Mouse (Mus musculus) MEL-GATA-1-ER (cell line): Measurements from ENCODE around the gene Zbtb2.
"Not testable (repeated sequence)": the region's sequence is repeated elsewhere in the genome, so short reads cannot be mapped to it uniquely, and the experiment has no call there.

ENCODE experiments used
- DNase-seq: peaks from one replicate; pipeline ENCODE4 v3.0.0-alpha.2; 2012; ENCODE audit warnings: low read depth; ENCODE audit errors: extremely low read depth

Zbtb2 gene

GRCm38 (mm10) chr10:4387701-4388383 is at the start of gene Zbtb2:
Gene Zbtb2 (minus strand): TSS chr10:4388108.
- no peak for DNase-seq

GRCm38 (mm10) chr10:4435416-4435815 is 47.5 kb upstream of the Zbtb2 start:
- no peak for DNase-seq

DNA sequence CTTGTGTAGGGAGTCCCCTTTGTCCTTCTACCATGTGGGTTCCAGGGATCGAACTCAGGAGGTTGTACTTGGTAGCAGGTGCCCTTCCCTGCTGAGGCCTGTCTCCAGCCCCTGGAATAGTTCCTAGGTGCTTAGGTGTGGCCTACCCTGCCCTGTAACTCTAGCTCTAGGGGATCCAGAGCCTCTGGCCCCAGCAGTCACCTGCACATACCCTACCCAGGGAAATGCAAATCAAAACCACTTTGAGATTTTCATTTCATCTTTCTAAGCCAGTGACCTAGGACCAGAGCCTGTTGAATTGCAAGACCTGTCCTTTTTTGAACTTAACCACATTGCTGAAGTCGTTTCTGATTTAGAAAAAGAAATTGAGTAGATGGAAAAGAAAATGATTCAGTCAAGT is 46.0 kb upstream of the Zbtb2 start:
- not testable (repeated sequence) for DNase-seq

- DNase-seq, result peak; percentile 28
These were observed 45.3 kb upstream of the Zbtb2 start for GRCm38 (mm10) chr10:4432996-4433755.

- peak; percentile 81 for DNase-seq
These were observed 44.4 kb upstream of the Zbtb2 start, which contains the start of the genes Rmnd1 and Armt1 for GRCm38 (mm10) chr10:4432123-4432931. Gene Rmnd1 (minus strand): TSS chr10:4432388. Gene Armt1 (plus strand): TSS chr10:4432467.

GRCm38 (mm10) chr10:4431746-4432122 is 43.8 kb upstream of the Zbtb2 start:
- peak; percentile 6 for DNase-seq

GRCm38 (mm10) chr10:4430826-4431225 is 42.9 kb upstream of the Zbtb2 start:
- DNase-seq, result peak; percentile 8

DNA sequence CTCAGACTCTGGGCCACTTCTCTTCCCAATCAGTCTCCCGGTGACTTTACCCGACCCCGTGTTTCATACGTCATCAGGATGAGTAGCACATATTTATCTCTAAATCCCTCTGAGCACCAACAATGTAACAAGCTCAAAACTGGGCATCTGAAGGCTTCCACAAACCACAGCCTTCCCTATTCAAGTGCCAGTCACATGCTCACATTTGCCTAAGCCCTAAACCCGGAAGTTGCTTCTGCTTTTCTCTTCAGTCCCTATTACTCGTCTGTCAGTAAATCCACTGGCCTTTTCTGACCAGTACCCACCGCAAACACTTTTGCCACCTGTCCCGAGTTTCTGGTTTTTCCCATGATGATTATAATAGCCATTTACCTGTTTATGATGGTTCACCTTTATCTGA is 42.5 kb upstream of the Zbtb2 start:
- DNase-seq, result peak; percentile 65

DNA sequence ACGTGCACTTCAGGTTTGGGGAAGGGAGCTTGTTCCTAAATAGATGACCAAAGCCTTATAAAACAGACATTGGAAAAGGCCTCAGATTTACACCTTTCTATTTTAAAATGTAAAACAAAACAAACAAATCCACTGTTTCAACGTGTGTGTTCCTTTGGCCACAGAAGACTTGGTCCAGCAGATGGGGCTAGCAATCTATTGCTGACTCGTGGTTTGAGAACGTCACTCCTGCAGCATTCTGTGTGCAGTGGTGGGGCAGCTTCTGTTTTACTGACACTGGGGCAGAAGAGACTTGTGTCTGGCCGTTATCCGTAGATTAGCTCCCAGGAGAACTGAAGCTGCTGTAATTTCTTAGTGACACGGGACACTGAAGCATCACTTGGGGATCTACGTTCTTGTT is 37.3 kb upstream of the Zbtb2 start:
- DNase-seq, result no peak

DNA sequence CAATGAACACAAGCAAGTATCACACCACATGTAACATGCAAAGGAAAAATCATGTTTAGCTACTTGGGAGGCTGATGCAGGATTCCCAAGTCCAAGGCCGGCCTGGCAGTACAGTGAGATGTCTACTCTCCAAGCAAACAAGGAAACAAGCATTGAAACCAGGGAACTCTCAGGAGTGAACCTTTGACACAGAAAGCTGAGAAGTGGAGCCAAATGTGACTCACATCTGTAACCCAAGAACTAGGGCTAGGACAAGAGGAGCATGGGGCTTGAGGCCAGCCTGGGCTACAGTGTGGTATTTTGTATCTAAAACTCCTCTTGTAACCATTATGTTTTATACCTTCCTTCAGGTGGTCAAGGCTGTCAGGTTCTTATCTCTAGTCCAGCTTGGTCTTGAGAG is 19.3 kb upstream of the Zbtb2 start:
- DNase-seq, result no peak

DNA sequence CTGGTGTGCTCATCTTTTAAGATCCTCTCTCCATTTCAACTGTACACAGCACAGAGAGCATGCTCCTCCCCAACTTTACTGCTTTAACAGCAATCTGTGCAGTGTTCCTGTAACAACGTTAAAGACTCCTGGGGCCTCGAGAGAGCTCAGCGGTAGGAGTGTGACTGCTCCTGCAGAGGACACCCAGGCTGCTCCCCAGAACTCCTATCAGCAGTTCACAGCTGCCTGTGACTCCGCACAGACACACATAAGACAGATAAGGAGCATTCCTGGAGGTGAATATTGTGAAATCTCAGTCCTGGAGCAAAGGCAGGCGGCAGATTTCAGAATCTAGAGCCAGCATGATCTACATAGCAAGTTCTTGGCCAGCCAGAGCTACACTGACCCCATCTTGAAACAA is 17.6 kb upstream of the Zbtb2 start:
- no peak for DNase-seq

- peak; percentile 36 for DNase-seq
These were observed 17.1 kb upstream of the Zbtb2 start for GRCm38 (mm10) chr10:4404895-4405491.

DNA sequence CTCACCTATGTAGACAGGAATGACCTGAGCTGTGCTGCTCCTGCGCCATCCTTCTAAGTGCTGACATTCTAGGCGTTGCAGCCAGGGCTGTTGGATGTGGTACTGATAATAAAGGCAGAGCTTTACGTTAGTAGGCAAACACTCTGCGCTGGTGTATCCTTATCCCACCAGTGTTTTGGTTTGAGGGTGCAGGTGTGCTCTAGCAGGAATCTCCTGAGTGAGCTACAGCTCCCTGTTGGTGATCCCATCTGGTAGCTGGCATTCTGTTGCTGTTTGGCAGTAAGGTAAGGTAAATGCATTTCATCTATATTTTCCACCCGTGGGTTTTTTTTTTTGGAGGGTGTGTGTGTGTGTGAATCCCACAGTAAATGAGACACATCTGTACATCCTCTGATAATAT is 10.2 kb upstream of the Zbtb2 start:
- DNase-seq, result no peak

DNA sequence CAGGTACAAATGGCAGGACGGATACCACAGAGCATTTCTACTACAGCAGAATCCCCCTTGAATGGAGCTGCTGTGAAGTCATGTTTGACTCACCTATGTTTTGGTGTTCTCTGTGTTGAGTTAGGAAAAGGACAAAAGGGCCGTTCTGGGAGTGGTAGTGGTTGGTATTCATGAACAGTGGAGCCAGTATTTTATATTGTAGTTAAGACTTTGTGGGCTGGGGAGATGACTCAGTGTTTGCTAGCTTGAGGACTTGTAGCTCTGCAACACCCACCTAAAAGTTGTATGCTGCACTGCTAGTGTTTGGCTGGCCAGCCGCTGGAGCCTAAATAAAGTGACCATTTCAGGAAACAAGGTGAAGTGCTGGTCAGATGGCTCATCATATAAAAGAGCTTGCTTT is 7.4 kb upstream of the Zbtb2 start:
- no peak for DNase-seq

DNA sequence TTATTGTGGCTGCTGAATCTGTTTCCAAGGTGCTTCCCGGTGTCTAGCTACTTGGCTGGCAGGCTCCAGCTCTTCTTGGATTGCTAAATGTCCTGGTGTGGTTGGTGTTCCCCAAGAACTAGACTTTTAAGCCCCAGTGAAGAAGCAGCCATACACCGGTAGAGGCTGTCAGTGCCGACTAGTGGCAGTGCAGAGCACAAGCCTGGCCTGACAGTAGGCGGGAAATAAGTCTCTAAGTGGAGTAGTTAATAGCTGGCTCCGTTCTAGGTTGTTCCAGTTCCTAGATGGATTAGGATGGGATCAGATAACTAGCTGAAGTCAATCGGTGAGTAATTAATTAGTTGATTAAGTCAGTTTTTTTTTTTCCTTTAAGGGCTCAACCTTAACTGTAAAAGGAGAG is 3.9 kb upstream of the Zbtb2 start:
- no peak for DNase-seq

GRCm38 (mm10) chr10:4391076-4391475 is 3.2 kb upstream of the Zbtb2 start:
- no peak for DNase-seq

DNA sequence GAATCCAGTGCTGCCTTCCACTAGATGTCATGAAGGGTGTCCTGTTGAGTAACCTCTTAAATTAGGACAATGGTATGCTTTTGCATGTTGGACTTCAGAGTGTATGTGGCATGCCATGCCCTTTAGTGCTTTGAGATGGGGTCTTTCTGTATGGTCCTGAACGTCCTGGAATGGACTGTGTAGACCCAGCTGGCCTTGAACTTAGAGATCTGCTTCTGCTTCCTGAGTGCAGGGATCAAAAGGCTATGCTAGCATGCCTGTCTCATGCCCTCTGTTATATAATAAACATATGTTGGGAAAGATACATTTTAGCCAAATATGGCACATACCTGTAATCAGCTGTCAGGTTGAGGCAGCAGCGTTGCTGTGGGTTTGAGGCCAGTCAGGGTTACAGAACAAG is 2.6 kb upstream of the Zbtb2 start:
- no peak for DNase-seq

- DNase-seq, result no peak
These were observed 1.7 kb upstream of the Zbtb2 start for GRCm38 (mm10) chr10:4389461-4390112.

DNA sequence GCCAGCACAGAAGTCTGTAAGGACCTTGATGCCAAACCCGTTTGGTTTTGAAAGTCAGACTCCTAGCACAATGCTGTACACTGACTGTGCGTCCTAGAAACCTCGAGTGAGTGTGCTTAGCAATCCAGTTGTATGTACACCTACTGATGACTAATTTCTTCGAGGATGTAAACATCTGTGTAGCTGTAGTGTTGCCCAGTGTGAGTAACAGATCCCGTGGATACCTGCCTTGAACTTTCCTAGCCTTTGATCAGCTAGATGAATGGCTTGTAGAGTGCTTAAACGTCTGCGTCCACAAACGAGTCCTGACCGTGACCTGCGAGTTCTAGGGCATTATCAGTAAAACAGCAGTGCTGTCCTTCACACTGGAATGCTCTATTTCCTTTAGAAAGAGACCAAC is 1.1 kb upstream of the Zbtb2 start:
- no peak for DNase-seq

GRCm38 (mm10) chr10:4388384-4388745 is 457 bp upstream of the Zbtb2 start:
- no peak for DNase-seq
